Mouse (Mus musculus) small intestine, adult 2 months (tissue): ENCODE measurements around the gene Cd3e. TPM values are rescaled to one million over a fixed set of nuclear protein-coding genes. Genes with fewer than 3 reads are reported as not detected.

ENCODE experiments used
- H3K27ac ChIP-seq: fragments of 200-500 bp; 2 replicates; pipeline ENCODE4 v1.5.1; 2012; ENCODE audit warnings: low read depth, low read length, control low read depth, inconsistent platforms; ENCODE audit not compliant: insufficient read depth
- H3K27me3 ChIP-seq: fragments of 200-500 bp; 2 replicates; pipeline ENCODE4 v1.6.1; 2012; ENCODE audit warnings: mild to moderate bottlenecking, moderate library complexity, low read length, inconsistent platforms; ENCODE audit not compliant: control insufficient read depth, insufficient read depth
- H3K36me3 ChIP-seq: fragments of 200-500 bp; 2 replicates; pipeline ENCODE4 v1.6.1; 2012; ENCODE audit warnings: mild to moderate bottlenecking, low read length, control low read depth, inconsistent platforms; ENCODE audit not compliant: control insufficient read depth, insufficient read depth
- H3K4me1 ChIP-seq: fragments of 200-500 bp; 2 replicates; pipeline ENCODE4 v1.6.1; 2012; ENCODE audit warnings: low read length, inconsistent platforms, mixed read lengths; ENCODE audit not compliant: control insufficient read depth, insufficient read depth, insufficient read length
- H3K4me3 ChIP-seq: fragments of 200-500 bp; 2 replicates; pipeline ENCODE4 v1.5.1; 2012; ENCODE audit warnings: low read depth, mild to moderate bottlenecking, control low read depth, inconsistent platforms, low read length, moderate library complexity
- CTCF ChIP-seq: fragments of 200-500 bp; IDR thresholded peaks from 2 replicates; pipeline ENCODE4 v1.5.1; 2012; ENCODE audit warnings: low read depth, mild to moderate bottlenecking, control low read depth, inconsistent platforms, low read length, moderate library complexity, mixed read lengths; ENCODE audit not compliant: insufficient replicate concordance, insufficient read length; ENCODE audit errors: extremely low read depth
- POLR2A ChIP-seq: fragments of 200-500 bp; IDR thresholded peaks from 2 replicates; pipeline ENCODE4 v1.6.1; 2012; ENCODE audit warnings: low read depth, mild to moderate bottlenecking, control low read depth, inconsistent platforms, low read length, moderate library complexity
- WGBS: fragments of 180-500 bp; shearing (Covaris S2); methylation state at CpG from one replicate; pipeline ENCODE4 v1.1.7; 2018; 5-methylcytosine and 5-hydroxymethylcytosine counted together
- polyA plus RNA-seq: library from polyadenylated mRNA; depleted of rRNA; stranded (reverse); fragments of >200 nt; gene quantifications from 2 replicates; pipeline ENCODE4 v1.2.3, GENCODE M21; 2012

The Cd3e gene
- polyA plus RNA-seq, 1 experiment: 13.7 TPM

GRCm38 (mm10) chr9:44985721-44986161, 23.7 kb downstream of the Cd3e start:
- 0 out of 2 replicates have a peak overlapping the region, but pooled peaks have one; percentile 50 for H3K4me3 ChIP-seq
- peak overlapping the region; percentile 10 for H3K27ac ChIP-seq
- H3K4me1 ChIP-seq: 0 out of 2 replicates have a peak, but pooled peaks cover 2% of the 10 kb centered on the region
- TF ChIP-seq POLR2A (no peak), CTCF (no peak)
- WGBS: 71% methylated on average over 3 of the region's 3 CpGs
- H3K27me3 ChIP-seq: no peaks in the 10 kb centered on the region
- H3K36me3 ChIP-seq: no peaks in the 10 kb centered on the region

- 59% methylated on average over 2 of the region's 2 CpGs for WGBS
- no peak for TF ChIP-seq CTCF
- no peak for TF ChIP-seq POLR2A
- no peaks in the 10 kb centered on the region for H3K36me3 ChIP-seq
- H3K27me3 ChIP-seq: no peaks in the 10 kb centered on the region
- 0 out of 2 replicates have a peak, but pooled peaks cover 2% of the 10 kb centered on the region for H3K4me1 ChIP-seq
- no peak overlapping the region for H3K4me3 ChIP-seq
- H3K27ac ChIP-seq: no peak overlapping the region
These were observed 26.4 kb downstream of the Cd3e start for GRCm38 (mm10) chr9:44983001-44983400.

- Histone ChIP-seq H3K36me3 (no peaks in the 10 kb centered on the region), H3K27ac (peak overlapping the region; percentile 41), H3K27me3 (peaks cover 2% of the 10 kb centered on the region; the same call in 1 of the 2 replicates), H3K4me1 (0 out of 2 replicates have a peak, but pooled peaks cover 2% of the 10 kb centered on the region), H3K4me3 (peak overlapping the region; percentile 41; the same call in 1 of the 2 replicates)
- WGBS: 71% methylated on average over 3 of the region's 3 CpGs
- TF ChIP-seq CTCF: no peak
- no peak for TF ChIP-seq POLR2A
These were observed 26.9 kb downstream of the Cd3e start for GRCm38 (mm10) chr9:44982531-44982930.

- 74% methylated on average over 8 of the region's 8 CpGs for WGBS
- TF ChIP-seq CTCF: no peak
- TF ChIP-seq POLR2A: no peak
These were observed 27.3 kb downstream of the Cd3e start for GRCm38 (mm10) chr9:44982081-44982480.

GRCm38 (mm10) chr9:44981676-44982075, 27.8 kb downstream of the Cd3e start, which contains the start of gene Cd3d:
Cd3d (plus strand) TSS chr9:44981786.
- H3K4me1 ChIP-seq: 0 out of 2 replicates have a peak, but pooled peaks cover 2% of the 10 kb centered on the region
- peak within 1 kb of the TSS; percentile 41 for H3K27ac ChIP-seq
- H3K27me3 ChIP-seq: peaks cover 6% of the 10 kb centered on the region; the same call in 1 of the 2 replicates
- WGBS: 67% methylated on average over 4 of the region's 4 CpGs
- TF ChIP-seq POLR2A (no peak), CTCF (no peak)
- no peaks in the 10 kb centered on the region for H3K36me3 ChIP-seq
- H3K4me3 ChIP-seq: peak within 1 kb of the TSS; percentile 41; the same call in 1 of the 2 replicates

More at GRCm38 (mm10) chr9:44982081-44982480, 27.3 kb downstream of the Cd3e start:
- H3K4me3 ChIP-seq: peak overlapping the region; percentile 1; the same call in 1 of the 2 replicates
- H3K27ac ChIP-seq: peak overlapping the region; percentile 41
- no peaks in the 10 kb centered on the region for H3K36me3 ChIP-seq
- H3K4me1 ChIP-seq: 0 out of 2 replicates have a peak, but pooled peaks cover 2% of the 10 kb centered on the region
- peaks cover 6% of the 10 kb centered on the region; the same call in 1 of the 2 replicates for H3K27me3 ChIP-seq

GRCm38 (mm10) chr9:44981104-44981503, 28.3 kb downstream of the Cd3e start:
- no peaks in the 10 kb centered on the region for H3K36me3 ChIP-seq
- no peak overlapping the region; the same call in 1 of the 2 replicates for H3K27ac ChIP-seq
- no peak overlapping the region for H3K4me3 ChIP-seq
- 0 out of 2 replicates have a peak, but pooled peaks cover 2% of the 10 kb centered on the region for H3K4me1 ChIP-seq
- H3K27me3 ChIP-seq: peaks cover 6% of the 10 kb centered on the region; the same call in 1 of the 2 replicates
- 78% methylated on average over 2 of the region's 2 CpGs for WGBS
- TF ChIP-seq CTCF (no peak), POLR2A (no peak)

- Histone ChIP-seq H3K4me3 (peak within 1 kb of the TSS; percentile 40), H3K4me1 (no peaks in the 10 kb centered on the region), H3K27ac (no peak within 1 kb of the TSS; the same call in 1 of the 2 replicates), H3K27me3 (peaks cover 6% of the 10 kb centered on the region; the same call in 1 of the 2 replicates), H3K36me3 (no peaks in the 10 kb centered on the region)
- TF ChIP-seq POLR2A: peak; percentile 33; the same call in 1 of the 2 replicates
- no peak for TF ChIP-seq CTCF
- whole genome bisulfite sequencing: 48% methylated on average over 3 of the region's 3 CpGs
These were observed 29.2 kb downstream of the Cd3e start, which contains the start of gene Cd3g for GRCm38 (mm10) chr9:44980242-44980641. Cd3g (minus strand) TSS chr9:44980431.
